ENCODE assay signal across 10 mouse cellular contexts in the genomic region with DNA sequence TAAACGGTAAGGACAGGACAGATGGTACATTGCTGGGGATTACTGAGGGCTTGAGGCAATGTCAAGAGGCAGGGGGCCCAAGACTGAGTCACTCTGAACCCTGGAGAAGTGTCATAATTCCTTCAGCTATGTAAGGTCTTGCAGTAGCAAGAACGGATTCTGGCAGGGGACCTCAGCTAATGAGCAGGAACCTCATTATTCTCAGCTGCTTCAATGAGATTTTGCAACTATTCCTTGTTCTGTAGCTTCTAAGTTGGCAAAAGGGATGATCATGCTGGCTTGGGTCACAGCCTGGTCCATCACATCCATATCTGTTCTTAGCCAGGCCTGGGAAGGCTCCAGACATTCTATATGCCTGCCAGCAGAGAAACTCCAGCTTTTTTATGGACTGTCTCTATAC. TPM values are rescaled to one million over a fixed set of nuclear protein-coding genes. Genes with fewer than 3 reads are reported as not detected.
DNase-seq lines count a peak whose midpoint lies in the region; ATAC-seq and TF ChIP-seq lines count a peak whose summit lies in the region.
"Had no signal": no experiment of that assay in that cellular context is flagged by ENCODE, and none has a peak within 500 bp of the region (broad histone marks: within the 10 kb centered on the region; RNA-seq: fewer than 3 reads in every experiment).

No protein-coding gene starts in this region.

- H3K4me2 ChIP-seq in heart, embryonic 16.5 days (ENCODE audit: low read depth, low read length): no peak overlapping the region
- H3K4me2 ChIP-seq in limb, embryonic 12.5 days: no peak overlapping the region
- H3K4me2 ChIP-seq in liver, embryonic 11.5 days: no peak overlapping the region

- WGBS in heart, embryonic 16.5 days: 67% methylated on average over 2 of the region's 2 CpGs
- 63% methylated on average over 2 of the region's 2 CpGs for WGBS in heart, adult 2 months
- WGBS in limb, embryonic 12.5 days: 28% methylated on average over 2 of the region's 2 CpGs
- 65% methylated on average over 2 of the region's 2 CpGs for WGBS in liver, embryonic 11.5 days

- H3K27ac ChIP-seq in heart, embryonic 16.5 days (ENCODE audit: low read length): 0 out of 2 replicates have a peak overlapping the region, but pooled peaks have one; percentile 22
- no peak overlapping the region for H3K27ac ChIP-seq in heart, adult 2 months
- H3K27ac ChIP-seq in limb, embryonic 12.5 days: peak overlapping the region; percentile 37; the same call in 1 of the 2 replicates
- no peak overlapping the region for H3K27ac ChIP-seq in liver, embryonic 11.5 days (ENCODE audit: low read depth, low read length)

- H3K4me1 ChIP-seq in heart, embryonic 16.5 days (ENCODE audit: control insufficient read depth, insufficient read depth, low read length): peaks cover 9% of the 10 kb centered on the region; the same call in 1 of the 2 replicates
- peaks cover 5% of the 10 kb centered on the region for H3K4me1 ChIP-seq in heart, adult 2 months (ENCODE audit: control insufficient read depth, insufficient read depth, low read length)
- peaks cover 20% of the 10 kb centered on the region for H3K4me1 ChIP-seq in limb, embryonic 12.5 days (replicated peaks)
- H3K4me1 ChIP-seq in liver, embryonic 11.5 days (replicated peaks; ENCODE audit: control insufficient read depth, insufficient read depth, low read length): peaks cover 4% of the 10 kb centered on the region

- no peak for DNase-seq in heart, adult 2 months
- peak; percentile 90 for DNase-seq in Muller cell, postnatal 12 days (ENCODE audit: inconsistent ontology term)
- DNase-seq in cerebellum, adult 11-12 months: peak; percentile 65
- DNase-seq in liver, embryonic 11.5 days (ENCODE audit: low spot score): no peak
- DNase-seq in frontal cortex, postnatal 14 days (ENCODE audit: low spot score in 2 of 2): no peak
- DNase-seq in kidney, adult 8-10 months: no peak
- DNase-seq: thymus, postnatal 36 days had no signal

- no peaks in the 10 kb centered on the region for H3K27me3 ChIP-seq in heart, embryonic 16.5 days (ENCODE audit: control insufficient read depth, insufficient read depth, low read length)
- no peaks in the 10 kb centered on the region for H3K27me3 ChIP-seq in heart, adult 2 months (ENCODE audit: control insufficient read depth, insufficient read depth, low read length)
- no peaks in the 10 kb centered on the region; the same call in 1 of the 2 replicates for H3K27me3 ChIP-seq in limb, embryonic 12.5 days
- H3K27me3 ChIP-seq in liver, embryonic 11.5 days (replicated peaks; ENCODE audit: control insufficient read depth, insufficient read depth, low read length): no peaks in the 10 kb centered on the region
- H3K27me3 ChIP-seq: megakaryocyte, embryonic 14.5 days had no signal

- no peak for TF ChIP-seq EP300 in heart, adult 2 months (IDR thresholded peaks at IDR 0.05; ENCODE audit: insufficient read depth, low read depth, low read length)

- H3K36me3 ChIP-seq in heart, embryonic 16.5 days (ENCODE audit: control insufficient read depth, insufficient read depth): no peaks in the 10 kb centered on the region
- no peaks in the 10 kb centered on the region for H3K36me3 ChIP-seq in heart, adult 2 months (ENCODE audit: control insufficient read depth, insufficient read depth, low read length)
- no peaks in the 10 kb centered on the region for H3K36me3 ChIP-seq in limb, embryonic 12.5 days
- no peaks in the 10 kb centered on the region for H3K36me3 ChIP-seq in liver, embryonic 11.5 days (ENCODE audit: control insufficient read depth, insufficient read depth, low read length)

- no peaks in the 10 kb centered on the region for H3K79me2 ChIP-seq in heart, adult 2 months (replicated peaks; ENCODE audit: control insufficient read depth, insufficient read depth, low read length)

- no peaks in the 10 kb centered on the region for H3K9me3 ChIP-seq in heart, embryonic 16.5 days (replicated peaks; ENCODE audit: control insufficient read depth, low read length)
- H3K9me3 ChIP-seq in limb, embryonic 12.5 days: no peaks in the 10 kb centered on the region
- H3K9me3 ChIP-seq in liver, embryonic 11.5 days (ENCODE audit: control insufficient read depth, low read length): no peaks in the 10 kb centered on the region

- no peak for TF ChIP-seq POLR2A in heart, adult 2 months (IDR thresholded peaks at IDR 0.05; ENCODE audit: insufficient read depth, low read depth, low read length)

- no peak overlapping the region for H3K9ac ChIP-seq in heart, embryonic 16.5 days (ENCODE audit: low read length)
- H3K9ac ChIP-seq in heart, adult 2 months (ENCODE audit: low read depth, low read length): no peak overlapping the region
- no peak overlapping the region for H3K9ac ChIP-seq in limb, embryonic 12.5 days (replicated peaks)
- H3K9ac ChIP-seq in liver, embryonic 11.5 days (ENCODE audit: low read depth, low read length): no peak overlapping the region

- intact Hi-C loops in heart, adult 2 months (cut with DNase I): loop anchor here (5.0 kb wide), 2 partner anchors 57 to 93 kb away; partner anchors contain the start of gene Timp3

- no peak for TF ChIP-seq CTCF in heart, adult 2 months (IDR thresholded peaks at IDR 0.05)

- no peak for ATAC-seq in heart, embryonic 16.5 days (replicated peaks; ENCODE audit: extremely low read depth, insufficient read depth, low FRiP score)
- ATAC-seq in limb, embryonic 12.5 days (ENCODE audit: insufficient number of reproducible peaks, insufficient read depth, low FRiP score, low TSS enrichment, low read depth): no peak
- ATAC-seq in liver, embryonic 11.5 days (replicated peaks; ENCODE audit: low FRiP score): no peak

- no peak overlapping the region for H3K4me3 ChIP-seq in heart, embryonic 16.5 days (ENCODE audit: low read length)
- no peak overlapping the region for H3K4me3 ChIP-seq in heart, adult 2 months
- H3K4me3 ChIP-seq in limb, embryonic 12.5 days (replicated peaks): no peak overlapping the region
- no peak overlapping the region for H3K4me3 ChIP-seq in liver, embryonic 11.5 days (ENCODE audit: low read depth, low read length)
- H3K4me3 ChIP-seq: megakaryocyte, embryonic 14.5 days had no signal

RNA-seq across cellular contexts. Expression of gene Timp3, which starts 59.0 kb away (rescaled TPM):
- 90.5 and 91.7 TPM in 2 replicates for polyA plus RNA-seq in heart, embryonic 16.5 days (2015; fragmentation: Nextera tagmentation; extraction: Ambion mirVana)
- total RNA-seq in heart, adult 2 months (2021): 100 to 1,000 TPM; 154 to 174 TPM
- polyA plus RNA-seq in heart, adult 2 months (2012; rRNA removed): 80.2 and 114 TPM in 2 replicates
- polyA plus RNA-seq in limb, embryonic 12.5 days (2016; fragmentation: Nextera tagmentation; extraction: Ambion mirVana): 66.3 and 69.4 TPM in 2 replicates
- polyA plus RNA-seq in liver, embryonic 11.5 days (2014; fragmentation: Nextera tagmentation; extraction: Ambion mirVana): 32.3 and 33.2 TPM in 2 replicates

Comparison
In these comparisons a context has a peak if more than half of its experiments do, and no peak if none do; other contexts are left out.
1. H3K27ac ChIP-seq: peak in heart, embryonic 16.5 days (single experiment) and limb, embryonic 12.5 days (single experiment); none in heart, adult 2 months (single experiment) and liver, embryonic 11.5 days (single experiment).
2. DNase-seq: peak in Muller cell, postnatal 12 days (single experiment) and cerebellum, adult 11-12 months (single experiment); none in heart, adult 2 months (0 of 2), liver, embryonic 11.5 days (single experiment), frontal cortex, postnatal 14 days (0 of 2) and kidney, adult 8-10 months (0 of 2).